Mouse (Mus musculus): ENCODE data around the gene Fto.

Fto gene

DNA sequence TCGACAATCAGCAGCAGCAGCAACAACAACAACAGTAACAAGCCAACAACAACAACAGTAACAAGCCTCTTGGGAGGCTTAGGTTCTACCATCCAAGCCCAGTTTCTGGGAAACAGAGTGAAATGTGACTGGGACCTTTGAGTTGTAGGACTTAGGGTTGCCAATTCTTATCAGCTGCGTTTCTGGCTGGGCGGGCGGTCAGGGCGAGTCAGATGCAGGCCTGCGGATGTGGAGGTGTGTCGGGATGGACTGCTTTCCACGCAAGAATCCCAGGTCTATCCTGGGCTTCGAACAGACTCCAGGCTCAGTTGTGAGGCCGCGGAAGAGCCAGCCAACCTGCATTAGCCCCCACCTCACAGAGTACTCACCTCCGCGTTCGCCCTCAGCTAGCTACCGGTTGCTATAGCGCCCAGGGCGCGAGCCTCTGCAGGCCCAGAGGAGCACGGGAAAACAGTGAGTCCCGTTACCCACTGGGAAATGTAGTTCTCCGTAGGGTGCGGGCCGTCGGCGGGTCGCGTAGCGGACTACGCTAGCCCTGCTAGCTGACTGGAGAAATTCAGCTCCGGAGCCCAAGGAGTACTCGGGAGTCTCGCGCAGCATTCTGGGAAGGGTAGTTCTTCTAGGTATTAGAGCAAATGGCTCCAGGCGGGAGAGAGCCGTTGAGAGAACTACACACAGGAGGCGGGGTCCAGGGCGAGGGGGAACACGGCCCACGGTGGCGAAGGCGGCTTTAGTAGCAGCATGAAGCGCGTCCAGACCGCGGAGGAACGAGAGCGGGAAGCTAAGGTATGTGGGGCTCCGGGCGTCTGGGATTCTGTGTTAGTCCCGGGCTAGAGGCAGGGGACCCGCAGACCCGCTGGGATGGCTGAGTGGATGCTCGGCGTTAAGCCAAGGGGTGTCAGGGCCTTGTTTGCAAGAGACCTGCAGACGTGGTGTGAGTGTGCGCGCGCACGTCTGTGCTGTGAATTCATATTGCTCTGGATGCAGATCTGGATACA lies at the start of gene Fto, which contains the start of gene Rpgrip1l:
Gene Fto (plus strand): TSS at position 691 of the 998 bp plus-strand sequence.
Gene Rpgrip1l (minus strand): TSS at position 428 of the 998 bp plus-strand sequence.
- peak; percentile 88 to 97 for DNase-seq (ENCODE audit: low spot score in 2 of 2)

DNA sequence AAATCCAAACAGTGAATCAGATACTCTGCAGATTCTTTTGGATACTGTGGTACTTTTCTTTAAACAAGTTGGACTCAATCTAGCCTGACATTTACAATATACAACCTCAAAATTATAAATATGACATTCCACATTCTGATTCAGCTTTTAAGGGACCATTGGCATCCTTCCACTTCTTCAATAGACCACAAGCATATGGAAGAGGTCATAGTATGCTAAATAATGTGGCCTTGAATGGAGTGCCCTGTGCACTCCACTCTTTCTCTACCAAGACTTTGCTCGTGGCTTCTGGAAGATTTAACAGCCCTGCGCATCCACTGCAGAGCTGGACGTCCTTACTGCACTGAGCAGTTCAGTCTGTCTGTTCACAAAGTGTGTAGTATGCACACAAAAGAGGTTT lies 49.4 kb upstream of the Fto start:
- DNase-seq (ENCODE audit: low spot score in 2 of 2), result no peak

DNA sequence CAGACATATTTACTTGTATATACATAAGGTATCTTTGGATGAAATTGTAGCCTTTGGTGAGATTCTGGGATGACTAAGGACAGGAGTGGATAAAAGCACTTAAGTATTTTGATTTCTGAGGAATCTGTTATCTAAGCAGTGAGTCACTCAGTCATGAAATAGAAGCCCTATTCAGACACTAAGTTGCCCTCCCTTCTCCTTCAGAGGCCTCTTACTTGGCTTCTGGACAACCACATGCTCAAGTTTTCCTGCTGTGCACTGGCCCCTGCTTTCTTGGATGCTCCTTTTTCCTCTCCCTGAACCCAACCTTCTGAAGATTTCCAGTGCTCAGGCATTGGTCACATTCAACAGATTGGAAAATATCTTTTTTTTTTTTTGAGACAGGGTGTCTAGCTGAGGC lies 48.8 kb upstream of the Fto start:
- DNase-seq (ENCODE audit: low spot score in 2 of 2), result no peak

DNA sequence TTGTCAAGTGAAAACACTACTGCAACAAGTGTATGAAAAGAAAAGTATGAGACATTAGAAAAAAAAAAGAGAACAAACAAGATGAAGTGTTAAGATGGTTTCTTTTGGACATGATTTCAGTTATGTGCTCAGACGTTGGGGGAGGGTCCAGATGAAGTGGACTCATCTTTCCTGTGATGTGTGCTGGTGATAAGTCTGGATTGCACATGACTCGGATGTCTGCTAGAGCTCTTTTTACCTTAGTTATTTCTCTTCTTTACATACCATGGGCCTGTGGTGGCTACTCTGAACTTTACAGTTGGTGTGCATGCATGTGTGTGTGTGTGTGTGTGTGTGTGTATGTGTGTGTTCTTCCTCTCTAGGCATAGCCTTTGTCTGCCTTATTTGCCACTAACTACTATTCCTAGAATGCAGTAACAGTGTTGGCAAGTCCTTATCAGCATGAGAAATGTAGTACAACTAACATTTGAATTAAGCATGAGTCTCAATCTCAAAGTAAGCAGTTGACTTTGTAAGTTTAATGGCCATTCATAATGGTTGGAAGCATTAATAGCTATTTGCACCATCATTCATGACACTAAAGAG lies 43.9 kb upstream of the Fto start:
- DNase-seq (ENCODE audit: low spot score in 2 of 2), result no peak

DNA sequence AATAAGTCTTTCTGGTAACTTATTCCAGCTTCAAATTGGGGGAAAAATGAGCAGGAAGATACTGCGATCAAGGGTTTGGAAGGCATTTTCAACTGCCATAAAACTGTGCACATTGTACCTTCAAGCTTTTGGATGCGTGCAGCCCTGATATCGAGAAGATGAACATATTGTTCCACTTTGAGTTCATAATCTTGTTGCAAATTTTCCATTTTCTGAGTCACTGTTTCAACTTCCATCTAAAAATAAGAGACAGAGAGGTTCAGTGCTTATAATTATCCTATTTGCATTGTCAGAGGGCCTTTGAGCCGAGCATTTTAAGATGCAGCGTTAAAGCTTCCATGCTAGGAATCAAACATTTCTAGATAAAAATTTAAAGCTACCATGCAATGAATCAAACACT lies 39.8 kb upstream of the Fto start:
- DNase-seq (ENCODE audit: low spot score in 2 of 2), result no peak

DNA sequence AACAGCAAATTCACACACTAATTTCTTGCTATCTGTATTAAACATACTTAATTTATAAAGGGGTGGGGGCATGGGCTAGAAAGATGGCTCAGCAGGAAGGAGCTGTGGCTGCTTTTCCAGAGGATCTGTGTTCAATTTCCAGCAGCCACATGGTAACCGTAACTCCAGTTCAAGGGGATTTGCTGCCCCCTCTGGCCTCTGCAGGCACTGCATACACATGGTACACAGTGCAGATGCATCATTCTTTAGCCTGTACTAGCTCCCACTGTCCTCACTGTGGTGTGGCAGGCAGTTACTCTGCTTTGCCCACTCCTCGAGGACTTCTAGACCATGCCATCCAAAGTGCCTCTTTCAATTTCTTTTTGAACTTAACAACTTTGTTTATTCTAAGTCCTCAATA lies 37.0 kb upstream of the Fto start:
- DNase-seq (ENCODE audit: low spot score in 2 of 2), result no peak

DNA sequence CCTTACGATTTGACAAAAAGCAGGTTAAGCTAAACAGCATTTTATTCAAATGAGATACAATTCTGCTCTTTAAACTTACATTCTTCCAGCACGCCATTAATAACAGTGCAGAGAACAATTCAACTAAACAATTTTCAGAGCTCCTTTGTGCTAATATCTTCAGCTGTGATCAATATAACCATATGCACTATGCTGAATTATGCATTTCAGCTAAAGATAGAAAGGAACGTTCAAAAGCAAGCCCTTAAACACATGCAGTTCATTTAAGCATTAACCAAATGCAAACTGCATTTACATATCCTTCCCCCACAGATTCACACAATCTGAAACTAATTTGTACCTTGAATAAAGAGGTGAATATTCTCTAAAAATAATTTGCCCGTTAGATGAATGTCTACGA lies 35.3 kb upstream of the Fto start:
- DNase-seq (ENCODE audit: low spot score in 2 of 2), result no peak

DNA sequence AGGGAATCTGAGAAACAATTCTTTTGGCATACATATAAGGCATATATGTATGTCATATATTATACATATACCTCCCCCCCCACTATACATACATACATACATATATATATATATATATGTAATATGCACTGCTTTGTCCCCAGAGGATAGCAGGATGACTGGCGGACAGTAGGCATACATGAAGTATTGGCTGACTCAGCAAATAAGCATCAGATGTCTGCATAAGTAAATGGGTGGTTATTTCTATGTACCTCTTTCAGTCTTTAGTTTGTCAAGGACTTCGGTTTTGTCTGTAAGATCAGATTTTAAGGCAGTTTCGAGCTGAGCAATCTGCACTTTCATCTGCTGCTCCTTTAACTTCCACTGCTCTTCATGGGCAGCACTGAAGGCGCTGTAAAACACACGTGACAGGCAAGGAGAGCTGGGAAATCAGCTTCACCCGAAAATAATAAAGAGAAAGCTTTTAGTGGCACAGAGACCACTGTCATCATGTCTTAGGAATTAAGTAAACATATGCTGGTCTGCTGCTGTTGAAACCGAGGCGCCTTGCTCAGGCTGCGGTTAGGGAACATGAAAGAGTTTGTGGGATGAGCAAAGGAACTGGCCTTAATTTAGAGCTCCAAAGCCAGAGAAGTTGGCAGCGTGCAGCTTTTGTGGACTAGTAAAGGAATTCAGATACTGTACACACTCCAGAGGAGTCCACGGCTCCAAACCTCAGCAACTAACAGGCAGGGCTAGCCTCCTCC lies 32.7 kb upstream of the Fto start:
- peak in 1 of 2 experiments; percentile 10 for DNase-seq (ENCODE audit: low spot score in 2 of 2)

DNA sequence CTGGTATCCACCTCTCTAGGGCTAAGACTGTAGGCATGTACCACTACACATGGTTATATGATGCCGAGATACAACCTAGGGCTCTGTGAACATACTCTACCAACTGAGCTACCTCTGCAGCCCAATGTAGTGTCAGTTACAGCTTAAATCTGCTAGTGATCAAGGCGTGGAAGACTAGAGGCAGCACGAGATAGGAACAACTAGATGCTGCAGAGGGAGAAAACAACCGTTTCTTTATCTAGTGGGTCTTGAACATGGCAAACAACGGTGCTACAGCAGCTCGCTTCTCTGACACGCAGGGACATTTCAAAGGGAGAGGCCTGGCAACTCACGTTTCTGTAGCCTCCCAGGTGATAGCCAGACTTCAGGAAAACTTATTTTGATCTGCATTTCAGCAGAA lies 31.8 kb upstream of the Fto start:
- no peak for DNase-seq (ENCODE audit: low spot score in 2 of 2)

DNA sequence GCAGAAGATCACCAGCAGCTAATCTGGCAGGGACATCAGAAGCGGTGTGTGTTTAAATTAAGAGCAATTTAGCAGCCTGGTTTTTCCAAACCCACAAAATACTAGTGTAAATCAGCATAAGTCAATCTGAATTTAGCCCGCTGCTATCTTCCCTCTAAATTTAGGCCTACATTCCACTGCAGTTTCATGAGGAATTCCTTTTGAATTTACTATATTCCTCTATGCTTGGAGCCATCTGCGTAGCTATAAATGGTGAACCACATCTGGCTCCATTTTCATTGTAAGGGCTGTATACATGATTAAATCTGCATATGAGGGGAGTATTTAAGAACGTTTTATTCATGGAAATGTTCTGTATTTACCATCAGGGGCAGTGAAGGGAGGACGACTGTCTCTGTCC lies 30.7 kb upstream of the Fto start:
- DNase-seq (ENCODE audit: low spot score in 2 of 2), result no peak

DNA sequence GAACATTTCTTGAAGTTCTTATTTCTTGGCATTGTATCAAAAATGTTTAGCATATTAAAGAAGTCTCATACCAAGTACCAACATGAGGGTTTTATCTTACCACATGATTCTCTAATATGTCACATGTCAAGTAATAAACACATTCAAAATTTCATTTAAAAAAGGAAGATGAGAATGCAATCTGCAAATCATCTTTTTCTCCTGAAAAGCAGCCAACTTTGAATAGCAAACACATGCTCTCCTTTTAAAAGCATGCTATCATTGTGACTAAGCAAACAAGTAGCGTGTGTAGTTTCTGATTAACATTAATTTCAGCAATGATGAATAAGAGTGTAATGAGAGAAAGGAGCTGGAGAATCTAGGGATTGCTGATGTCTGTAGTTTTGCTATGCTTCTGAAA lies 29.5 kb upstream of the Fto start:
- no peak for DNase-seq (ENCODE audit: low spot score in 2 of 2)

DNA sequence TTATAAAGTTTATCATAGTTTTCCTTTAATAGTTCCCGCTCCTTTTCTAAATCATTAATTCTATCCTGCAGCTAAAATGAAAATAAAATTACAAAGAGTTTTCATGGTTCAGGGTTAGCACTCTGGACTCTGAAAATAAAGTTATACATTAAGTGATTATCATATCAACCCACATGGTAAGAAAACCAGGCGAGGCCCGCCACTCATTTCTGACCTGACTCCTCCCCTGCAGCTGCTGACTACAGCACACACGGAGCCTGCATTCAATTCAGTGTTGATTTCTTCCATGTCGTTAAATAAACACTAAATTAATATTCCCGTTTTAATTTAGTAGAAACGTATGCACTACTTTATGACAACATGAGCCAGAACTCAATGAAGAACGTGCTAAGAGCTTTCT lies 27.1 kb upstream of the Fto start:
- DNase-seq (ENCODE audit: low spot score in 2 of 2), result no peak

DNA sequence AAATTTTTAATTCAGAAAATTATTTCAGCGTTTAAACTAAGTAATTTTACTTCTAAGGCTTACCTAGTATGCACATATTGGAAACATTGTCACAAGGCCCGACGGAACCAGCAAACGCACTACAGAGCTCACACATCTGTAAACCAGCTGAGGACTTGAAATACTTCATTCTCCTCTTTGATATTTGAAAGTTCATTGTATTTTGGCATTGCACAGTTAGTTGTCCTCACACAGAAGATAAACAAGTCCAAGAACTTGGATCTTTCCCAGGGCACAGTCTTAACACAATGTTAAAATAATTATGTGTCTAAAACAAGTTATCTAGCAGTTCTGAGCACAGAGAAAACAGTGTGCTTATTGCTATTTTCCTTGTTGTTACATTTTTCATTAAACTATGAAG lies 22.7 kb upstream of the Fto start:
- DNase-seq (ENCODE audit: low spot score in 2 of 2), result no peak

DNA sequence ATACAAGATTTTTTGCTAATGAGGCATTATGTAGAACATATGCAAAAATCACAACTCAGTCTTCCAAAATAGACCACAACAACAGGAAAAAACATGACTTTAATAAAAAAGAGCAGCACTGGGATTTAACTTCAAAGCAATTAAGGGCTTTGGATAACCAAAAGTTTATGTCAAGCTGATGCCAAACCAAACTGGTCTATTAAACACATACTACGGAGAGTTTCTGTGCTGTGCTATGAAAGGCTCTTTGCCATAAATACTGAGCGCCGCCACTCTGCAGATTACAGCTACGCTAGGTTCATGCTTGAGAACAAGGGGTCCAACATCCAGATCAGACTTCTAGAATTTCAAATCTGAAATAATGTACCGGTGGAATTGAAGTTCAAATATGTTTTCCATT lies 17.5 kb upstream of the Fto start:
- DNase-seq (ENCODE audit: low spot score in 2 of 2), result no peak

DNA sequence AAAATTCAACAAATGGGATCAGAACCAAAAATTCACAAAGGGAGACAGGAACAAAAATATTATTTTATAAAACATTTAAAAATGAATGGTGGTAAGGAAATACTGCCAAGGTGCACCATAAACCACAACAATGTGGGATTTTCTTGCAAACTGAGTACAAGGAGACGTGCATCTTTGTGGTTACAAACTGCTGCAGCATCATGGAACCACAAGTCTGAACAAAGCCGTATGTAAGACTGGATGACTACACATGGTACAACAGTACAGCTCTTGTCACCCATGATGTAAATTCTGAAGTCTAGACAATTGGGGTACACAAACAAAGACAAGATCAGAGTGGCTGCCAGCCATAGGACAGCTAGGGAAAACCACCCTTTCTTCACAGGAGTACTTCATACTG lies 14.7 kb upstream of the Fto start:
- DNase-seq (ENCODE audit: low spot score in 2 of 2), result no peak

DNA sequence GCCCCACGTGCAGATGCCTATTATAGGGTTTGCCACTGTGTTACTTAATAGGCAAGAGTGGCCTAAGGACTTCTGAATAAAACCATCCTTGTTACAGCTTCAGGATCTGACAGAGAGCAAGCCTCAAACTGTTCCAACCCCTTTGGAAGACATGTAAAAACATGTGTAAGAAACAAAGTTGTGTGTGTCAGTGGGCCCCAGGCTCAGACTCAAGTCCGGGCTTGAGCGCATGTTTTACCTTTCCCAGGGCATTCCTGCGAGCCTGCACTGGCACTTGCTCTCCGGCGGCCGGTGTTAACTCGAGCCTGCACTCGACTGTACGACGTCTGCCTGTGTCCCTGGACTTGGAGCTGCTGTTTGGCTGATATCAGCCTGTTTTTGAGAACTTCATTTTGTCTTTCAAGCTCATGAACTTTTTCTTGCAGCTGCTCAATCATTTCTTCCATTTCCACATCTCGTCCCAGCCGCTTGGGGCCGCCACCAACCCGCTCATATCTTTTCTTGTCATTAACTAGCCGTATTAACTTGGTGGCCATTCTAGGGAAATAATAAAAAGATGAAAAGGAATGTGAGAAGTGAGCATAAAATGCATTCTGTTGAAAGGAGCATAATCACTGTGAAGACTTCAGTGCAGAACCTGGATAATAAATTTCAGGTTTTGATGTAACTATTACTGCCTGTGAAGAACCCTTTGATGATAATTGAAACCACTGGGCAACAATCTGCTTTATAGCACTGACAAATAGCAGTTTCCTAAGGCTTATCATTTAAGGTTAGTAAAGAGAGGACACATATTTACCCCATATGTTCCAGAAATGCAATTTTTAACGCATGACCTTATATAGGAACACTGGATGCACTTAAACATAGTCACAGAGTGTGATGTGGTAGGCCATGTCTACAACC lies 8.6 kb upstream of the Fto start:
- DNase-seq (ENCODE audit: low spot score in 2 of 2), result peak; percentile 54 to 76

DNA sequence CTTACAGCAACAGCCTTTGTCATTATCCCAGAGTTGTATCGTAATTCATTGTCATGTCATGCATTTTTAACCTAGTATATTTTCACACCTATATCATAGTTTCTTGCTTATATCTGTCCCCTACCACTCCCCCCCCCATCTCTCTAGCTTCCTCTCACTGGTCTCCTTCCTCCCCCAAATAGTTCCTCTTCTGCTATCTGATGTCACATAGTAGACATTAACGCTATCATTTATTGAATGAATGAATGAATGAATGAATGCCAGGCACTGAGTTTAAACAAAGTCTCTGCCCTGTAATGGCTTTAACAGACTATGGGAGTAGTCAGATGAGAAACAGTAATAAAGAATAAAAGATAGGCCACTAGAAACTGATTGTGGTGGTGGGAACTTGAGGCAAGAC lies 983 bp upstream of the Fto start:
- no peak for DNase-seq (ENCODE audit: low spot score in 2 of 2)

DNA sequence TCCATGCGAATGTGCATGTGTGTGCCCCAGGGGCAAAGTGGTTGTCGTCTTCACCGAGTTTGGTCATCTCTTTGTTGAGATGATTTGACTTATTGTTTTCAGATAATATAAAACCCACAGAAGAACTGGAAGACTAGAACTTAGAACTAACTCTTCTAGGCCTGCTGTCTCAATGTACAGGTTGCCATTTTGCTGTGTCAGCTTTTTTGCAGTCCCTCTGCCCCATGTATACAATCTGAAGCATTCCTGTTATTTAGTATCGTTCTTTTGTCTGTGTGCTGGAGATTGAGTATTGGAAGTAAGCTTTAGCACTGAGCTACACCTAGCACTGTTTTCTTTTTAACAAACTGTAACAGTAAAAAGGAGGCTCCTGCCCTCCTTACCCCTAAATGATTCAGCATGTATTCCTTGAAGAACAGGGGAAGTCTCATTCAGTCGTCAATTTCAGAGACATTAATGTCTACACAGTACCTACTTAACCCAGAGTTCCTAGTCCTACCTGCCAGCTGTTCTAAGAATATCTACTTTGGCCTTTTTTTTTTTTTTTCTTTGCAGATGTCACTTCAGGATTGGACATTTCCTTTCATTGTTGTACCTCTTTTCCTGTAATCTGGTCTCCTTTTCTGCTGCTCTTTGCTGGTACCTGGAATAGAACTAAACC lies 4.4 kb downstream of the Fto start:
- DNase-seq (ENCODE audit: low spot score in 2 of 2), result no peak

DNA sequence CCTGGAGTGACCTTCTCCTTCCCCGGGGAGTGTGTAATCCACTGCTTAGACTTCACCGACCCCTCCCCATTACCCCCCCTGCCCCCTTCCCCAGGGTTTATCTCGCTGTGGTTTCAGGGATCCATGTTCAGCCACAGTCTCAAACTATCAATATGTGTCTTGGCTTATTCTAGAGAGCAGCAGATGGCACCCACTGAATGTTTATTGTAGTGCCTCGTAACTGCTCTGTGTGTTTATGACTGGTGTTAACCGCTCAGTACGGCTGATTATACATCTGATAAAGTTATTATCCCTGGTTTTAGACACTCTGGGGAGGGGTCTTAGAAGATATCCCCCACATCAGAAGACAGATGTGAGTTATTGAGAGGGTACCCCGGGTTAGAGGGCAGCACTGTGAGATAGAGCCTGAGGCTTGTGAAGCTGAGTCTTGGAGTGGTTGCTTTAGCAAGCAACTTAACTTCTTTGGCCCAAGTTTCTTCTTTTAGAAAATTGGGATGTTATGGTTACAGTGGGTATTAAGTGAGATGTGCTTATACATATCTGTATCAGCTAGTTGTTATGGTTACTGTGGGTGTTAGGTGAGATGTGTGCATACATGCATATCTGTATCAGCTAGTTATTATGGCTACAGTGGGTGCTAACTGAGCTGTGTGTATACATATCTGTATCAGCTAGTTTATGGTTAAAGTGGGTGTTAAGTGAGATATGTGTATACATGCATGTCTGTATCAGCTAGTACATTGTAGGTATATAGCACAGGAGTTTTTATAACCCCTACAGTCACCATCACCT lies 5.8 kb downstream of the Fto start:
- DNase-seq (ENCODE audit: low spot score in 2 of 2), result no peak

DNA sequence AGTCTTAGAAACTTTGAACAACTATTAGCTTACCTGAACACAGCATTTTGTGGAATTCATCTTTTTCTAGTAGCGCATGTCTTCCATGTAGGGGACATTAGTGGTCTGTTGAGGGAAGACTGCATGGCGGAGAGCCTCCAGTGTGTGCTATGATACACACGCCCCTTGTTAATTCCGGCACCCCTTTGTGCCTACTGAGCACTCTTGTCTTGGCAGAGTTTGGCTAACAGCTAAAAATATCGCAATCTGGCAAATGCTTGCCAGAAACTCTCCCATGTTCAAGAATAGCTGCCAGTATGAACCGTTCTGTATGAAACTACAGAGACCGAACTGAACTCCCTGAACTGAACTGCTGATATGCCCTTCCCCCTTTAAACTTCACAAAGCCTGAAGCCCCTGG lies 10.2 kb downstream of the Fto start:
- DNase-seq (ENCODE audit: low spot score in 2 of 2), result no peak
